Mouse (Mus musculus) liver, postnatal 0 days (tissue): ENCODE measurements at regions not wholly inside any gene's neighbourhood (a gene's known extent, or its start where the extent isn't known, plus 50 kb on each side); places are given as distances from the start of the nearest gene placed in this dataset.

Experiments used
- CTCF ChIP-seq: sonication (generic); IDR thresholded peaks from 2 replicates; pipeline ENCODE4 v1.5.1; 2016; ENCODE audit warnings: antibody characterized with exemption, low read depth
- EP300 ChIP-seq: IDR thresholded peaks from 2 replicates; pipeline ENCODE4 v1.6.1; 2016; ENCODE audit warnings: antibody characterized with exemption, low read depth, mild to moderate bottlenecking

GRCm38 (mm10) chr8:12136178-12136455 lies 142.5 kb upstream of the A230072I06Rik start:
- no peak for TF ChIP-seq CTCF
- no peak for TF ChIP-seq EP300
